Mouse (Mus musculus) myocyte (in vitro differentiated cells): ENCODE measurements around the gene Pqbp1.

ENCODE experiments used
- CEBPB ChIP-seq: IDR thresholded peaks from 2 replicates; pipeline ENCODE4 v1.6.1; 2011; ENCODE audit warnings: mild to moderate bottlenecking, moderate library complexity; ENCODE audit not compliant: poor library complexity, insufficient read depth, severe bottlenecking
- E2F4 ChIP-seq: IDR thresholded peaks from one replicate; pipeline ENCODE4 v1.6.1; 2011; ENCODE audit warnings: mild to moderate bottlenecking, control low read depth, moderate library complexity; ENCODE audit not compliant: insufficient read depth
- MAX ChIP-seq: IDR thresholded peaks from one replicate; pipeline ENCODE4 v1.6.1; 2011; ENCODE audit warnings: low read depth, mild to moderate bottlenecking, control low read depth
- MYOD1 ChIP-seq, 3 experiments: IDR thresholded peaks; one replicate each; pipeline ENCODE4 v1.6.1; 2011; ENCODE audit warnings: control low read depth in 2 of 3, low read depth in 2 of 3, mild to moderate bottlenecking in 2 of 3, moderate library complexity in 1 of 3; ENCODE audit not compliant: insufficient read length in 2 of 3, control insufficient read depth in 1 of 3
- MYOG ChIP-seq, 3 experiments: IDR thresholded peaks; one replicate each; pipeline ENCODE4 v1.6.1; 2011; ENCODE audit warnings: control low read depth in 2 of 3, low read depth in 2 of 3, mild to moderate bottlenecking in 2 of 3; ENCODE audit not compliant: insufficient read length in 2 of 3, control insufficient read depth in 1 of 3, insufficient read depth in 1 of 3
- POLR2A ChIP-seq: IDR thresholded peaks from one replicate; pipeline ENCODE4 v1.6.1; 2011; ENCODE audit warnings: low read depth, mild to moderate bottlenecking, control low read depth, moderate library complexity; ENCODE audit not compliant: insufficient read length
- POLR2AphosphoS2 ChIP-seq: IDR thresholded peaks from one replicate; pipeline ENCODE4 v1.6.1; 2011; ENCODE audit warnings: low read depth, control low read depth; ENCODE audit not compliant: insufficient read length
- REST ChIP-seq: IDR thresholded peaks from one replicate; pipeline ENCODE4 v1.6.1; 2011; ENCODE audit warnings: mild to moderate bottlenecking, control low read depth, moderate library complexity; ENCODE audit not compliant: insufficient read depth, insufficient read length
- SRF ChIP-seq: IDR thresholded peaks from one replicate; pipeline ENCODE4 v1.6.1; 2011; ENCODE audit warnings: low read depth; ENCODE audit not compliant: control insufficient read depth, insufficient read length
- TCF12 ChIP-seq: IDR thresholded peaks from one replicate; pipeline ENCODE4 v1.6.1; 2011; ENCODE audit warnings: mild to moderate bottlenecking, control low read depth; ENCODE audit not compliant: poor library complexity, insufficient read depth, severe bottlenecking
- TCF3 ChIP-seq: IDR thresholded peaks from one replicate; pipeline ENCODE4 v1.6.1; 2011; ENCODE audit warnings: low read depth, control low read depth; ENCODE audit not compliant: insufficient read length
- USF1 ChIP-seq: IDR thresholded peaks from one replicate; pipeline ENCODE4 v1.6.1; 2011; ENCODE audit warnings: low read depth, mild to moderate bottlenecking, control low read depth, moderate library complexity

DNA sequence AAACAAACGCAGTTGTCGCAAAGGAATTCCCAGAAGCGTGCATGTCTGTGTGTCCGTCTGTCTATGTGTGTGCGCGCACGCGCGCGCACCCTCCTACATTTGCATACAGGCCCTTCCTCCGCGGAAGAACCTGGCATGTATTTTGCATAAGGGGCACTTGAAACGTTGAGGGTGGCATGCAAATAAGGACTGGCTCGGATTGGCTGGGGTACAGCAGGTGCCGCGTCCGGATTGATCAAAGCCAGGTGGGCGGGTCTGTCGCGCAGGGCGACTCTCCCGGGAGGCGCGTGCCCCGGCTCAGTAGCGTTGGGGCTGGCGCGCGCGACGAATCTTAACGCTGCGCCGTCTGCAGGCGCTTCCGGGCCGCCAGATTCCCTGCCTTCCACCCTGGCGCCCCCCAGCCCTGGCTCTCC lies 21.1 kb downstream of the Pqbp1 start, which contains the start of gene Pim2:
- TF ChIP-seq POLR2A (no peak), USF1 (no peak), MYOD1 (IDR thresholded peaks at IDR 0.05; ENCODE audit: control insufficient read depth in 1 of 3, insufficient read length in 2 of 3, low read depth in 2 of 3) (peak in 1 of 3 experiments; percentile 3), MAX (no peak), TCF12 (no peak), E2F4 (no peak), TCF3 (no peak), MYOG (IDR thresholded peaks at IDR 0.05; ENCODE audit: control insufficient read depth in 1 of 3, insufficient read depth in 1 of 3, insufficient read length in 2 of 3, low read depth in 2 of 3) (no peak), SRF (no peak), POLR2AphosphoS2 (peak; percentile 45), CEBPB (no peak), REST (no peak)
